Mouse (Mus musculus) MEL (cell line): ENCODE results near the gene Ikbkg. TPM values are rescaled to one million over a fixed set of nuclear protein-coding genes. Genes with fewer than 3 reads are reported as not detected.

ENCODE experiments used
- DNase-seq: peaks from one replicate; pipeline ENCODE4 v3.0.0; 2011; ENCODE audit warnings: low read depth, low spot score
- H3K27ac ChIP-seq: 2 replicates; pipeline ENCODE4 v1.5.1; 2012; ENCODE audit warnings: low read depth, mild to moderate bottlenecking, control low read depth, low read length, moderate library complexity; ENCODE audit not compliant: control insufficient read depth
- H3K27me3 ChIP-seq, 2 experiments: fragments of 150-350 bp in 1 of 2; sonication (generic) in 1 of 2; 2 replicates each; pipeline ENCODE4 v1.6.1; 2012; ENCODE audit warnings: low read length in 2 of 2, mild to moderate bottlenecking in 2 of 2, improper control_type of control experiment in 1 of 2, moderate library complexity in 1 of 2; ENCODE audit not compliant: insufficient read depth in 2 of 2, control insufficient read depth in 1 of 2
- H3K36me3 ChIP-seq, 2 experiments: 2 replicates each; pipeline ENCODE4 v1.6.1; 2012 to 2014; ENCODE audit warnings: low read length in 2 of 2, improper control_type of control experiment in 1 of 2, inconsistent platforms in 1 of 2, mild to moderate bottlenecking in 1 of 2; ENCODE audit not compliant: insufficient read depth in 2 of 2, control insufficient read depth in 1 of 2
- H3K4me1 ChIP-seq, 2 experiments: fragments of 150-350 bp in 1 of 2; sonication (generic) in 1 of 2; 2 replicates each; pipeline ENCODE4 v1.6.1; 2012; ENCODE audit warnings: low read length in 2 of 2, improper control_type of control experiment in 1 of 2, mild to moderate bottlenecking in 1 of 2; ENCODE audit not compliant: insufficient read depth in 2 of 2, control insufficient read depth in 1 of 2
- H3K4me3 ChIP-seq, 2 experiments: fragments of 150-350 bp in 1 of 2; sonication (generic) in 1 of 2; 2 replicates each; pipeline ENCODE4 v1.5.1; 2012; ENCODE audit warnings: low read depth in 2 of 2, low read length in 2 of 2, mild to moderate bottlenecking in 2 of 2, moderate library complexity in 2 of 2, control low read depth in 1 of 2, improper control_type of control experiment in 1 of 2; ENCODE audit not compliant: control insufficient read depth in 1 of 2, insufficient read depth in 1 of 2
- H3K79me2 ChIP-seq: 2 replicates; pipeline ENCODE4 v1.6.1; 2012; ENCODE audit warnings: mild to moderate bottlenecking, low read length, moderate library complexity; ENCODE audit not compliant: control insufficient read depth, poor library complexity, insufficient read depth
- H3K9ac ChIP-seq: 2 replicates; pipeline ENCODE4 v1.6.1; 2012; ENCODE audit warnings: low read depth, mild to moderate bottlenecking, control low read depth, low read length, moderate library complexity; ENCODE audit not compliant: control insufficient read depth, poor library complexity, severe bottlenecking
- H3K9me3 ChIP-seq: fragments of 150-350 bp; sonication (generic); replicated peaks from 2 replicates; pipeline ENCODE4 v1.6.1; 2012; ENCODE audit warnings: mild to moderate bottlenecking, low read length, improper control_type of control experiment, moderate library complexity; ENCODE audit not compliant: insufficient read depth
- BHLHE40 ChIP-seq: IDR thresholded peaks from 2 replicates; pipeline ENCODE4 v1.6.1; 2012; ENCODE audit warnings: low read depth, mild to moderate bottlenecking, inconsistent platforms, low read length, improper control_type of control experiment, borderline replicate concordance
- CTCF ChIP-seq, 3 experiments: IDR thresholded peaks in 2 of 3; conservative IDR thresholded peaks in 1 of 3; 2 replicates each; pipeline ENCODE4 v1.5.1; 2011 to 2012; ENCODE audit warnings: low read length in 3 of 3, low read depth in 2 of 3, mild to moderate bottlenecking in 2 of 3, improper control_type of control experiment in 1 of 3, inconsistent platforms in 1 of 3, mixed read lengths in 1 of 3, moderate library complexity in 1 of 3; ENCODE audit not compliant: control insufficient read depth in 1 of 3, insufficient read depth in 1 of 3, poor library complexity in 1 of 3, severe bottlenecking in 1 of 3
- ELF1 ChIP-seq: IDR thresholded peaks from 2 replicates; pipeline ENCODE4 v1.6.1; 2014; ENCODE audit warnings: low read depth, mild to moderate bottlenecking, inconsistent platforms, low read length, improper control_type of control experiment, moderate library complexity
- GATA1 ChIP-seq: IDR thresholded peaks from 2 replicates; pipeline ENCODE4 v1.6.1; 2011; ENCODE audit warnings: low read depth, low read length, improper control_type of control experiment
- JUND ChIP-seq: IDR thresholded peaks from 2 replicates; pipeline ENCODE4 v1.6.1; 2011; ENCODE audit warnings: low read depth, mild to moderate bottlenecking, improper control_type of control experiment, low read length
- MAX ChIP-seq: IDR thresholded peaks from 2 replicates; pipeline ENCODE4 v1.6.1; 2011; ENCODE audit warnings: low read length, improper control_type of control experiment
- MYB ChIP-seq: IDR thresholded peaks from 2 replicates; pipeline ENCODE4 v1.6.1; 2011; ENCODE audit warnings: mild to moderate bottlenecking, low read depth, low read length, improper control_type of control experiment
- NRF1 ChIP-seq: IDR thresholded peaks from 2 replicates; pipeline ENCODE4 v1.6.1; 2014; ENCODE audit warnings: low read depth, mild to moderate bottlenecking, inconsistent platforms, low read length, improper control_type of control experiment, moderate library complexity; ENCODE audit not compliant: poor library complexity, insufficient read depth, severe bottlenecking
- POLR2A ChIP-seq, 2 experiments: IDR thresholded peaks; 2 replicates each; pipeline ENCODE4 v1.6.1; 2011 to 2012; ENCODE audit warnings: low read length in 2 of 2, mild to moderate bottlenecking in 2 of 2, control low read depth in 1 of 2, improper control_type of control experiment in 1 of 2, low read depth in 1 of 2, moderate library complexity in 1 of 2; ENCODE audit not compliant: control insufficient read depth in 1 of 2, insufficient read depth in 1 of 2, poor library complexity in 1 of 2
- POLR2AphosphoS5 ChIP-seq: IDR thresholded peaks from 2 replicates; pipeline ENCODE4 v1.6.1; 2012; ENCODE audit warnings: low read depth, borderline replicate concordance, mild to moderate bottlenecking, inconsistent platforms, low read length, moderate library complexity, mixed read lengths
- RAD21 ChIP-seq: IDR thresholded peaks from 2 replicates; pipeline ENCODE4 v1.6.1; 2011; ENCODE audit warnings: mild to moderate bottlenecking, low read depth, low read length, improper control_type of control experiment
- RCOR1 ChIP-seq: IDR thresholded peaks from 2 replicates; pipeline ENCODE4 v1.6.1; 2012; ENCODE audit warnings: low read depth, mild to moderate bottlenecking, inconsistent platforms, low read length, improper control_type of control experiment
- TCF12 ChIP-seq: IDR thresholded peaks from 2 replicates; pipeline ENCODE4 v1.6.1; 2014; ENCODE audit warnings: low read depth, mild to moderate bottlenecking, inconsistent platforms, low read length, improper control_type of control experiment, moderate library complexity
- USF2 ChIP-seq, 2 experiments: IDR thresholded peaks; 2 replicates each; pipeline ENCODE4 v1.6.1; 2011 to 2012; ENCODE audit warnings: improper control_type of control experiment in 2 of 2, low read length in 2 of 2, borderline replicate concordance in 1 of 2, inconsistent platforms in 1 of 2, low read depth in 1 of 2, mild to moderate bottlenecking in 1 of 2; ENCODE audit not compliant: insufficient read depth in 1 of 2
- ZNF384 ChIP-seq: IDR thresholded peaks from 2 replicates; pipeline ENCODE4 v1.6.1; 2012; ENCODE audit warnings: low read depth, mild to moderate bottlenecking, inconsistent platforms, low read length, improper control_type of control experiment
- polyA plus RNA-seq, 2 experiments: library from polyadenylated mRNA; stranded (reverse) in 1 of 2; unstranded in 1 of 2; fragments of >175 nt in 1 of 2; fragments of >200 nt in 1 of 2; gene quantifications; 2 replicates each; pipeline versions ENCODE4 v1.2.1 to v1.2.4; 2012; ENCODE audit warnings: low replicate concordance in 2 of 2, low read depth in 1 of 2; ENCODE audit not compliant: insufficient read length in 2 of 2, insufficient read depth in 1 of 2, missing spikeins in 1 of 2
- total RNA-seq: library from RNA; depleted of rRNA; stranded (reverse); fragments of 300-350 nt; gene quantifications from 2 replicates; pipeline ENCODE4 v1.2.3, GENCODE M21; 2012

The Ikbkg gene
- total and polyA plus RNA-seq, 3 experiments = 21.7 to 26.6 TPM; not detected in 1

DNA sequence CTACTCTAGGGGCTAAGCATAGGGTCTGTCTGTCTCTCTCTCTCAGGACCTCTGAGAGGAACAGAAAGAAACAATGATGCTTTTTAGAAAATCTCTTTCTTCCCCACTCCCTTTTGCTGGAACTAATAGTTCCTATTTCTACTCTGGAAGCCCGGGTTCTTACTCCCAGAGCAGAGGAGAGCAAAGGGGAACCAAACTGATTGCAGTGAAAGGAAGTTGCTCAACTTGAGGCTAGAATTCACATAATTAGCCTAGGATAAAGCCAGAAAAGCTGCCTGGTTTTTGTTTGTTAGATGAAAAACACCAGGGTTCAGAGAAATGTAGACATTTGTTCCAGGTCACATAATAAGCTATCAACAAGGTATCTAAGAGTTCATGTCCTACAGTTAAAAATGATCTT, 33.2 kb downstream of the Ikbkg start:
- TF ChIP-seq POLR2AphosphoS5 (no peak), CTCF (IDR thresholded peaks at IDR 0.05 in 2 of 3, conservative IDR thresholded peaks at IDR 0.05 in 1 of 3; ENCODE audit: control insufficient read depth in 1 of 3, insufficient read depth in 1 of 3, low read depth in 2 of 3, low read length in 3 of 3, poor library complexity in 1 of 3, severe bottlenecking in 1 of 3) (no peak), GATA1 (0 out of 2 replicates have a peak, but pooled peaks have one; percentile 12), RCOR1 (no peak)
- Histone ChIP-seq H3K27me3 (no peaks in the 10 kb centered on the region), H3K9me3 (no peaks in the 10 kb centered on the region), H3K27ac (peak overlapping the region; percentile 54), H3K36me3 (peaks cover 0 to 33% of the 10 kb centered on the region in 2 experiments; a peak in 2 of 4 replicates), H3K4me1 (peaks cover 3 to 31% of the 10 kb centered on the region in 2 experiments; a peak in 3 of 4 replicates), H3K79me2 (peaks cover 9% of the 10 kb centered on the region), H3K4me3 (no peak overlapping the region; a peak in 1 of 4 replicates), H3K9ac (no peak overlapping the region; the same call in 1 of the 2 replicates)
- peak; percentile 48 for DNase-seq

DNA sequence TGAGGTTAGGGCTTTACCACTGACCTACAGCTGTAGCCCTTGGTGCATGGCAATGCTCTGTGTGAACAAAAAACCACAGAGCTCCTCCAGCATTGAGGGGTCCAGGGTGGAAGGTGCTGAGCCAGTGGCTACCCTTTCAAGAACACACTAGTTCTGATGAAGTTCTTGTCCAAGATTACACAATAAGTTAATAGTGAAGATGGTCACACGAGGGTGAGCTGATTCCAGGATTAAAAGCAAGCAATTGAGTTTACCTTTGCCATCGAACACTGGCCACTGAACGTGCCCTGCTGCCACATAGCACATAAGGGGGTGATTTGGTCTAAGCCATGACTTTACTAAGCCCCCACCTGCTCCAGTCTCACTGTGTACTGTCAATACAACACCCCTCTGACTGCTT, 34.0 kb downstream of the Ikbkg start:
- Histone ChIP-seq H3K9me3 (no peaks in the 10 kb centered on the region), H3K79me2 (peaks cover 9% of the 10 kb centered on the region), H3K4me3 (no peak overlapping the region)
- no peak for TF ChIP-seq TCF12
- TF ChIP-seq JUND = no peak
- no peak for TF ChIP-seq MYB
- no peak for TF ChIP-seq RCOR1
- TF ChIP-seq NRF1 = no peak
- no peak for TF ChIP-seq POLR2A (IDR thresholded peaks at IDR 0.05; ENCODE audit: control insufficient read depth in 1 of 2, insufficient read depth in 1 of 2, low read depth in 1 of 2, low read length in 2 of 2, poor library complexity in 1 of 2)
- no peak for TF ChIP-seq RAD21
- no peak for TF ChIP-seq MAX
- no peak for TF ChIP-seq BHLHE40
- TF ChIP-seq USF2 (IDR thresholded peaks at IDR 0.05; ENCODE audit: borderline replicate concordance in 1 of 2, insufficient read depth in 1 of 2, low read depth in 1 of 2, low read length in 2 of 2) = no peak
- no peak for TF ChIP-seq CTCF (IDR thresholded peaks at IDR 0.05 in 2 of 3, conservative IDR thresholded peaks at IDR 0.05 in 1 of 3; ENCODE audit: control insufficient read depth in 1 of 3, insufficient read depth in 1 of 3, low read depth in 2 of 3, low read length in 3 of 3, poor library complexity in 1 of 3, severe bottlenecking in 1 of 3)
- no peak for TF ChIP-seq ZNF384
- no peak for TF ChIP-seq ELF1
- TF ChIP-seq GATA1 = no peak
- TF ChIP-seq, all 39 proteins: peak for 0
- Histone ChIP-seq H3K27me3 (no peaks in the 10 kb centered on the region), H3K27ac (peak overlapping the region; percentile 54), H3K9ac (peak overlapping the region; percentile 7), H3K36me3 (peaks cover 0 to 33% of the 10 kb centered on the region in 2 experiments; a peak in 2 of 4 replicates), H3K4me1 (peaks cover 3 to 31% of the 10 kb centered on the region in 2 experiments; a peak in 3 of 4 replicates)
- no peak for DNase-seq
